In the genomic region with DNA sequence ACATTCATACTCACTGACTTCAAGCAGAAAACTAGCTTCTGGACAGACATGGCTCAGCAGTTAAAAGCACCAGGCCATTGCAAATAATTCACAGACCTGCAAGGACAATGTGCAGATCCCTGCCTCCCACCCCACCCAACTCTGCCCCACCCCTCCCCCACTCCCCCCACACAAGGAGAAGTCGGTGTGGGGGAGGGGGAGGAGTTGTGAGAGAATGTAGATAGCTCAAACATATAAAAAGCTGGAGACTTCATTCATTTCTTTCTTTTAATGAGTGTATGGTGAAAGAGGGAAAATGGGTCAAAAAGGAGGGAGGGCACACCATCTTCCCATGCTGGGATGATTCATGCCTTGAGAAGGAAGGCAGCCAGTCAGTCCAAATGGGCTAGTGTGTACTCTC, we compare ENCODE assay signal across 10 mouse cellular contexts. TPM values are rescaled to one million over a fixed set of nuclear protein-coding genes. Genes with fewer than 3 reads are reported as not detected.
DNase-seq lines count a peak whose midpoint lies in the region; ATAC-seq lines count a peak whose summit lies in the region.
"Had no signal": no experiment of that assay in that cellular context is flagged by ENCODE, and none has a peak within 500 bp of the region (broad histone marks: within the 10 kb centered on the region; RNA-seq: fewer than 3 reads in every experiment).

No protein-coding gene starts in this region.

- no peak overlapping the region for H3K4me2 ChIP-seq in hindbrain, embryonic 14.5 days (replicated peaks)
- H3K4me2 ChIP-seq in hindbrain, embryonic 12.5 days (replicated peaks): no peak overlapping the region

- WGBS in hindbrain, embryonic 14.5 days: 73% methylated on average over 1 of the region's 1 CpGs
- 54% methylated on average over 1 of the region's 1 CpGs for WGBS in hindbrain, embryonic 12.5 days

- H3K27me3 ChIP-seq in hindbrain, embryonic 14.5 days (ENCODE audit: control insufficient read depth, insufficient read depth, low read length): no peaks in the 10 kb centered on the region
- H3K27me3 ChIP-seq in hindbrain, embryonic 12.5 days: no peaks in the 10 kb centered on the region

- no peak overlapping the region for H3K4me3 ChIP-seq in hindbrain, embryonic 14.5 days (replicated peaks; ENCODE audit: low read length)
- H3K4me3 ChIP-seq in hindbrain, embryonic 12.5 days: no peak overlapping the region

- no peaks in the 10 kb centered on the region for H3K36me3 ChIP-seq in hindbrain, embryonic 14.5 days (replicated peaks; ENCODE audit: control insufficient read depth, insufficient read depth)
- H3K36me3 ChIP-seq in hindbrain, embryonic 12.5 days: no peaks in the 10 kb centered on the region

- ATAC-seq in hindbrain, embryonic 14.5 days (ENCODE audit: low FRiP score): no peak
- ATAC-seq in hindbrain, embryonic 12.5 days (ENCODE audit: low FRiP score): no peak

- no peak overlapping the region for H3K9ac ChIP-seq in hindbrain, embryonic 14.5 days
- no peak overlapping the region for H3K9ac ChIP-seq in hindbrain, embryonic 12.5 days

- H3K9me3 ChIP-seq in hindbrain, embryonic 14.5 days (ENCODE audit: control insufficient read depth, low read length): no peaks in the 10 kb centered on the region
- H3K9me3 ChIP-seq in hindbrain, embryonic 12.5 days (replicated peaks): no peaks in the 10 kb centered on the region; the same call in 1 of the 2 replicates

- H3K27ac ChIP-seq in hindbrain, embryonic 14.5 days: no peak overlapping the region
- no peak overlapping the region for H3K27ac ChIP-seq in hindbrain, embryonic 12.5 days

- DNase-seq in hindbrain, embryonic 14.5 days (ENCODE audit: low spot score): peak; percentile 36
- DNase-seq in CD4-positive helper T cell, adult 2 months (ENCODE audit: low read depth, low spot score): peak; percentile 23
- DNase-seq in WW6 (ENCODE audit: low read depth, low spot score): peak; percentile 100
- peak; percentile 30 for DNase-seq in kidney, postnatal 10 days
- no peak for DNase-seq in thymus, adult 18-20 months
- no peak for DNase-seq in cerebellum, adult 11-12 months
- no peak for DNase-seq in adrenal gland, postnatal 10 days
- DNase-seq: heart, postnatal 36 days; lung, postnatal 10 days had no signal

- no peaks in the 10 kb centered on the region for H3K4me1 ChIP-seq in hindbrain, embryonic 14.5 days (replicated peaks; ENCODE audit: control insufficient read depth, insufficient read depth, low read length)
- H3K4me1 ChIP-seq in hindbrain, embryonic 12.5 days: no peaks in the 10 kb centered on the region

RNA-seq across cellular contexts. Expression of gene Apbb1ip, which starts 34.5 kb away (rescaled TPM):
- 0.47 and 1.0 TPM in 2 replicates for polyA plus RNA-seq in hindbrain, embryonic 14.5 days (2014; fragmentation: Nextera tagmentation; extraction: Ambion mirVana)
- polyA plus RNA-seq in hindbrain, embryonic 12.5 days (2016; fragmentation: Nextera tagmentation; extraction: Ambion mirVana): 0.65 and 1.7 TPM in 2 replicates
- 1 to 10 TPM; 5.2 to 5.7 TPM for total RNA-seq in adrenal gland, postnatal 10 days (2021)

Comparison
In these comparisons a context has a peak if more than half of its experiments do, and no peak if none do; other contexts are left out.
1. DNase-seq: peak in hindbrain, embryonic 14.5 days (single experiment), CD4-positive helper T cell, adult 2 months (single experiment), WW6 (single experiment) and kidney, postnatal 10 days (single experiment); none in thymus, adult 18-20 months (0 of 2), cerebellum, adult 11-12 months (single experiment) and adrenal gland, postnatal 10 days (single experiment).